Mouse (Mus musculus): ENCODE results near the gene Lsm10. TPM values are rescaled to one million over a fixed set of nuclear protein-coding genes. Genes with fewer than 3 reads are reported as not detected.

The Lsm10 gene
- polyA plus RNA-seq, 1 experiment from 2014 or later = 42.8 TPM

GRCm38 (mm10) chr4:126110374-126111152 is 14.1 kb downstream of the Lsm10 start:
- Histone ChIP-seq H3K9me3 (no peaks in the 10 kb centered on the region), H3K27me3 (no peaks in the 10 kb centered on the region), H3K4me1 (peaks cover 19% of the 10 kb centered on the region), H3K4me2 (replicated peaks) (peak overlapping the region; percentile 16), H3K36me3 (no peaks in the 10 kb centered on the region), H3K9ac (0 out of 2 replicates have a peak overlapping the region, but pooled peaks have one; percentile 4), H3K4me3 (no peak overlapping the region), H3K27ac (peak overlapping the region; percentile 75)
- WGBS = 9% methylated on average over 12 of the region's 12 CpGs
- ATAC-seq (ENCODE audit: insufficient number of reproducible peaks, insufficient read depth, low FRiP score, low TSS enrichment) = peak; percentile 72; the same call in 1 of the 2 replicates

GRCm38 (mm10) chr4:126111153-126111549 is 14.7 kb downstream of the Lsm10 start:
- Histone ChIP-seq H3K4me2 (replicated peaks) (peak overlapping the region; percentile 16), H3K4me3 (no peak overlapping the region), H3K4me1 (peaks cover 19% of the 10 kb centered on the region), H3K9ac (no peak overlapping the region), H3K27me3 (no peaks in the 10 kb centered on the region), H3K36me3 (no peaks in the 10 kb centered on the region), H3K9me3 (no peaks in the 10 kb centered on the region), H3K27ac (peak overlapping the region; percentile 75)
- 17% methylated on average over 7 of the region's 7 CpGs for WGBS
- ATAC-seq (ENCODE audit: insufficient number of reproducible peaks, insufficient read depth, low FRiP score, low TSS enrichment) = no peak

GRCm38 (mm10) chr4:126113243-126113642 is 16.8 kb downstream of the Lsm10 start:
- WGBS = 77% methylated on average over 4 of the region's 4 CpGs
- peaks cover 19% of the 10 kb centered on the region for H3K4me1 ChIP-seq
- H3K4me3 ChIP-seq = no peak overlapping the region
- 0 out of 2 replicates have a peak, but pooled peaks cover 5% of the 10 kb centered on the region for H3K36me3 ChIP-seq
- H3K4me2 ChIP-seq (replicated peaks) = no peak overlapping the region
- no peaks in the 10 kb centered on the region for H3K27me3 ChIP-seq
- no peaks in the 10 kb centered on the region for H3K9me3 ChIP-seq
- ATAC-seq (ENCODE audit: insufficient number of reproducible peaks, insufficient read depth, low FRiP score, low TSS enrichment) = no peak
- H3K27ac ChIP-seq = no peak overlapping the region
- H3K9ac ChIP-seq = no peak overlapping the region

GRCm38 (mm10) chr4:126113943-126114342 is 17.5 kb downstream of the Lsm10 start:
- no peak overlapping the region for H3K27ac ChIP-seq
- no peak overlapping the region for H3K9ac ChIP-seq
- WGBS = 21% methylated on average over 6 of the region's 6 CpGs
- H3K9me3 ChIP-seq = no peaks in the 10 kb centered on the region
- H3K36me3 ChIP-seq = peaks cover 9% of the 10 kb centered on the region; the same call in 1 of the 2 replicates
- no peak for ATAC-seq (ENCODE audit: insufficient number of reproducible peaks, insufficient read depth, low FRiP score, low TSS enrichment)
- no peaks in the 10 kb centered on the region for H3K27me3 ChIP-seq
- H3K4me2 ChIP-seq (replicated peaks) = no peak overlapping the region
- no peak overlapping the region for H3K4me3 ChIP-seq
- H3K4me1 ChIP-seq = peaks cover 19% of the 10 kb centered on the region

GRCm38 (mm10) chr4:126115411-126115810 is 19.0 kb downstream of the Lsm10 start:
- H3K4me1 ChIP-seq = peaks cover 10% of the 10 kb centered on the region
- H3K9ac ChIP-seq = no peak overlapping the region
- peaks cover 9% of the 10 kb centered on the region; the same call in 1 of the 2 replicates for H3K36me3 ChIP-seq
- 80% methylated on average over 9 of the region's 9 CpGs for WGBS
- no peak overlapping the region for H3K4me2 ChIP-seq (replicated peaks)
- no peaks in the 10 kb centered on the region for H3K27me3 ChIP-seq
- no peak overlapping the region for H3K27ac ChIP-seq
- no peak overlapping the region for H3K4me3 ChIP-seq
- no peaks in the 10 kb centered on the region for H3K9me3 ChIP-seq
- no peak for ATAC-seq (ENCODE audit: insufficient number of reproducible peaks, insufficient read depth, low FRiP score, low TSS enrichment)

DNA sequence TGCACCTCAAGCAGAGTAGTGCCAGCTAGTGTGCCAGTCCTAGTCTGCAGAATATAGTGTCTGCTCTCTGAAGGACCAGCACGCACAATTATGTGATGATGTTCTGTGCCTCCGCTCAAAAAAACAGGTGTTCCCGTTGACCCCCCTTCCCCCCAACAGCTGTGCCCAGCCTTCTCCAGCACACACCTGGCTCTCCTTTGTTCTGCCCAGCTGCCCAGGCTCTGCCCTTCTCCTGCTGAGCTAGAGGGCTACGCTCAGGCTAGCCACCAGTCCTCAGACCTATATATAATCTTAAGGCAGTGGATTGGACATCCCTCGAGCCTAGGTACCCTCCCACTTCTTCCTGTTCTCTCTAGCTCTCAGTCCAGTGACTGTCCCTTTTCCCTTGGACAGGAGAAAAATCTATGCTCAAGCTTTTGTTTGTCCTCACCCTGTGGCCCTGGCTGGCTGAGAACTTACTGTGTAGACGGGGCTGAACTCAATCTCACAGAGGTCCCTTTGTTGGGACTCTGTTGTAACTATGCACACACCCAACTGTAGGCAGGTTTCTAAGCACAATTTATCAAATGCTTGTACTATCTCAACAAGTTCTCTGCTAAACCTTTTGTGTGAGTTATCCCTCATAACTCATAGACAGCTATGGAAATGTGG is 19.6 kb downstream of the Lsm10 start:
- H3K36me3 ChIP-seq = peaks cover 12% of the 10 kb centered on the region; the same call in 1 of the 2 replicates
- ATAC-seq (ENCODE audit: insufficient number of reproducible peaks, insufficient read depth, low FRiP score, low TSS enrichment) = no peak
- 0 out of 2 replicates have a peak, but pooled peaks cover 3% of the 10 kb centered on the region for H3K9me3 ChIP-seq
- 64% methylated on average over 6 of the region's 6 CpGs for WGBS
- H3K4me3 ChIP-seq = no peak overlapping the region
- no peak overlapping the region for H3K9ac ChIP-seq
- H3K4me2 ChIP-seq (replicated peaks) = no peak overlapping the region
- no peak overlapping the region for H3K27ac ChIP-seq
- peaks cover 4% of the 10 kb centered on the region for H3K4me1 ChIP-seq
- no peaks in the 10 kb centered on the region for H3K27me3 ChIP-seq

DNA sequence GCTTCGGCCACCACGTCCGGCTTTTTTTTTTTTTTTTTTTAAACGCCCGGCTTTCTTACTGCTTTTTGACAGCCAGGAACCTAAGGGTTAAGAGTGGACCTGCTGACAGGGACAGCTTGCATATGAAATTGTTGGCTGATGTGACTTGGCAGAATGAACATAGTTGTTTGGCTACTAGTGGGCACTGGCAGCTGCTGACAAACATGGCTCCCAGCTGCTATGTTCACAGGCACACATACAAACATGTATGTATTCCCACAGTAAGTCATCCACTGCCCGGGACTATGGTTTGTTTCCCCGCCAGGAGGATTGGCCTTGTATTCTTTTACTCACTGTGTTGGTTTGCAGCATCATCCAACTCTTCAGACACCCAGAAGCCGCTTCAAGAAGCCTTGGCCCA is 20.7 kb downstream of the Lsm10 start:
- H3K4me1 ChIP-seq = no peaks in the 10 kb centered on the region
- H3K27ac ChIP-seq = no peak overlapping the region
- H3K27me3 ChIP-seq = no peaks in the 10 kb centered on the region
- no peak for ATAC-seq (ENCODE audit: insufficient number of reproducible peaks, insufficient read depth, low FRiP score, low TSS enrichment)
- no peak overlapping the region for H3K4me2 ChIP-seq (replicated peaks)
- no peak overlapping the region for H3K4me3 ChIP-seq
- peaks cover 19% of the 10 kb centered on the region; the same call in 1 of the 2 replicates for H3K36me3 ChIP-seq
- 0 out of 2 replicates have a peak, but pooled peaks cover 3% of the 10 kb centered on the region for H3K9me3 ChIP-seq
- WGBS = 90% methylated on average over 8 of the region's 8 CpGs
- H3K9ac ChIP-seq = no peak overlapping the region

- no peak for ATAC-seq (ENCODE audit: insufficient number of reproducible peaks, insufficient read depth, low FRiP score, low TSS enrichment)
- Histone ChIP-seq H3K9me3 (0 out of 2 replicates have a peak, but pooled peaks cover 3% of the 10 kb centered on the region), H3K4me3 (no peak overlapping the region), H3K4me1 (no peaks in the 10 kb centered on the region), H3K9ac (no peak overlapping the region), H3K27ac (no peak overlapping the region), H3K36me3 (peaks cover 21% of the 10 kb centered on the region; the same call in 1 of the 2 replicates), H3K27me3 (no peaks in the 10 kb centered on the region), H3K4me2 (replicated peaks) (no peak overlapping the region)
- WGBS = 89% methylated on average over 4 of the region's 4 CpGs
Observed at GRCm38 (mm10) chr4:126118651-126119050, 22.2 kb downstream of the Lsm10 start.

GRCm38 (mm10) chr4:126119051-126119450 is 22.6 kb downstream of the Lsm10 start:
- Histone ChIP-seq H3K4me3 (no peak overlapping the region), H3K4me1 (no peaks in the 10 kb centered on the region), H3K9me3 (0 out of 2 replicates have a peak, but pooled peaks cover 3% of the 10 kb centered on the region), H3K27ac (0 out of 2 replicates have a peak overlapping the region, but pooled peaks have one; percentile 18), H3K36me3 (peaks cover 23% of the 10 kb centered on the region; the same call in 1 of the 2 replicates), H3K9ac (no peak overlapping the region), H3K4me2 (replicated peaks) (no peak overlapping the region), H3K27me3 (no peaks in the 10 kb centered on the region)
- 95% methylated on average over 1 of the region's 1 CpGs for WGBS
- no peak for ATAC-seq (ENCODE audit: insufficient number of reproducible peaks, insufficient read depth, low FRiP score, low TSS enrichment)

DNA sequence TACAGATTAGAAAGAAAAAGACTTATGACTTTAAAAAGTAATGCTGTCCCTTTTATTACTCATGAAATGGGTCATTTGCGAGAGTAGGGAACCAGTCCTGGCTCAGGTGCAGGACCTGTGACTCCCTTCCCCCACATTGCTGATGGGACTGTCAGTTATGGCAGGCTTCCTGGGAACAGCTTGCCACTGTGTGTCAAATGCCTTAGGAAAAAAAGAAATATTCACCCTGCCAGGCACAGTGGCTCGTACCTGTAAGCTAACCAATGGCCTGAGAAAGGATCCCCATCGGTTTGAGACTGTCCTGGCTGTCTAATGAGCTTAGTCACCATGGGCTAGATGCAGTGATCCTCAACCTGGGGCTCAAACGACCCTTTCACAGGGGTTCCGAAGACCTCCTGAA is 23.6 kb downstream of the Lsm10 start:
- no peak overlapping the region for H3K4me3 ChIP-seq
- H3K4me1 ChIP-seq = no peaks in the 10 kb centered on the region
- 0 out of 2 replicates have a peak, but pooled peaks cover 3% of the 10 kb centered on the region for H3K9me3 ChIP-seq
- no peak overlapping the region for H3K4me2 ChIP-seq (replicated peaks)
- WGBS = 85% methylated on average over 5 of the region's 5 CpGs
- H3K27me3 ChIP-seq = no peaks in the 10 kb centered on the region
- H3K9ac ChIP-seq = no peak overlapping the region
- H3K36me3 ChIP-seq = peaks cover 33% of the 10 kb centered on the region
- no peak for ATAC-seq (ENCODE audit: insufficient number of reproducible peaks, insufficient read depth, low FRiP score, low TSS enrichment)
- no peak overlapping the region for H3K27ac ChIP-seq

DNA sequence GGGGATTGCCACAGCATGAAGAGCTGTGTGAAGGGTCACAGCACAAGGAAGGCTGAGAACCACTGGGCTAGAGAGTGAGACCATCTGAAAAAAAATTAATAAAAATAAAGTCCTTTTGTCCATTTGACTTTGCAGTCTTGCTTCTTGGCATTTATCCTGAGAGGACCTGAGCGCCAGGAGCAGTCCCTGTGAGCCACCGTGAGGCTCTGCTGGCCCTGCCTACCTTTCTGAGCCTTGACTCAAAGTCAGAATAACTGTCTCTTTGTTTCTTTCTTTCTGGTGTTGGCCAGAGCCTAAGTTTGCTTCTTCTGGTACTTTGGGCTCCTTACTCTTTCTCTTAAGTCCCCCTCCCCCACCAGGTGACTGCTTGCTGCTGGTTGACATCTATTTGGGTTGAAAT is 24.1 kb downstream of the Lsm10 start:
- Histone ChIP-seq H3K4me1 (no peaks in the 10 kb centered on the region), H3K9ac (no peak overlapping the region), H3K36me3 (peaks cover 37% of the 10 kb centered on the region), H3K4me3 (no peak overlapping the region), H3K27ac (no peak overlapping the region), H3K27me3 (no peaks in the 10 kb centered on the region), H3K9me3 (0 out of 2 replicates have a peak, but pooled peaks cover 3% of the 10 kb centered on the region), H3K4me2 (replicated peaks) (no peak overlapping the region)
- 94% methylated on average over 2 of the region's 2 CpGs for WGBS
- no peak for ATAC-seq (ENCODE audit: insufficient number of reproducible peaks, insufficient read depth, low FRiP score, low TSS enrichment)

All from embryonic facial prominence, embryonic 12.5 days (tissue).